Mouse (Mus musculus): Measurements from ENCODE around the gene Zfp160. TPM values are rescaled to one million over a fixed set of nuclear protein-coding genes. Genes with fewer than 3 reads are reported as not detected.
"Not testable (repeated sequence)": the region's sequence is repeated elsewhere in the genome, so short reads cannot be mapped to it uniquely, and the experiment has no call there.

Gene Zfp160
- polyA plus RNA-seq, 1 experiment from 2014 or later, result 15.2 TPM

DNA sequence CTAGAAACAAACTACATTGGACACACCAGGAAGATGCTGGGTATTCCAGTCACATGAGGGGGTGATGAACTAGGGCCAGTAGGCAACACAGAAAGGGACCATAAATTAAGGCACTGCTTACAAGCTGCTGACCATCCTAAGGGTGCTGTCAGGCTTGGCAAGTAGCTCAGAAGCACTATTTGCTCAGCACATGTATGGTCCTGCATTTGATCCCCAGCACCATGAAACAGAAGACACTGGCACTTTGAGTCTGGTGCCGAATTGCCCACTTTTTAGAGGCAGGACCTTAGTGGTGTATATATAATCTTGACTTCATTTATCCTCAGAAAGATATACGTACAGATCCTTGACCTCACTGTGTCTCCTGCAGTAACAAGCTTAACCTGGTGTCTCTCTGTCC, 62.3 kb downstream of the Zfp160 start:
- 89% methylated on average over 2 of the region's 2 CpGs for WGBS
- not testable (repeated sequence) for DNase-seq (ENCODE audit: low spot score); ATAC-seq (ENCODE audit: low read depth)

More for the DNA sequence above, 62.3 kb downstream of the Zfp160 start:
- not testable (repeated sequence) for H3K4me3 ChIP-seq (ENCODE audit: low read depth, low read length); H3K9me3 ChIP-seq (ENCODE audit: control insufficient read depth, low read length); H3K9ac ChIP-seq (ENCODE audit: low read depth, low read length); H3K4me2 ChIP-seq (ENCODE audit: low read depth, low read length); H3K27me3 ChIP-seq (replicated peaks; ENCODE audit: control insufficient read depth, insufficient read depth, low read length); H3K27ac ChIP-seq (replicated peaks; ENCODE audit: low read depth, low read length); H3K36me3 ChIP-seq (ENCODE audit: control insufficient read depth, insufficient read depth, low read length); H3K4me1 ChIP-seq (ENCODE audit: control insufficient read depth, insufficient read depth, low read length)

Other genes starting within 250 kb of the Zfp160 start
- gene Vmn1r228, start 222.7 kb upstream of the Zfp160 start, polyA plus RNA-seq (2014; fragmentation: Nextera tagmentation; extraction: Ambion mirVana), result not detected in 2 replicates
- 0.07 TPM in 1 of 2 replicates, not detected in the other for gene Vmn1r229, start 197.3 kb upstream of the Zfp160 start, polyA plus RNA-seq (2014; fragmentation: Nextera tagmentation; extraction: Ambion mirVana)
- not detected in 2 replicates for gene Vmn1r230, start 168.5 kb upstream of the Zfp160 start, polyA plus RNA-seq (2014; fragmentation: Nextera tagmentation; extraction: Ambion mirVana)
- gene Vmn1r231, start 103.8 kb upstream of the Zfp160 start, polyA plus RNA-seq (2014; fragmentation: Nextera tagmentation; extraction: Ambion mirVana), result not detected in 2 replicates
- gene Vmn1r232, start 89.2 kb upstream of the Zfp160 start, polyA plus RNA-seq (2014; fragmentation: Nextera tagmentation; extraction: Ambion mirVana), result not detected in 2 replicates
- 335 and 378 TPM in 2 replicates for gene Ppp2r1a, start 63.6 kb upstream of the Zfp160 start, polyA plus RNA-seq (2014; fragmentation: Nextera tagmentation; extraction: Ambion mirVana)
- gene Vmn1r233, start 12.4 kb upstream of the Zfp160 start, polyA plus RNA-seq (2014; fragmentation: Nextera tagmentation; extraction: Ambion mirVana), result not detected in 2 replicates
- gene Vmn1r234, start 217.2 kb downstream of the Zfp160 start, polyA plus RNA-seq (2014; fragmentation: Nextera tagmentation; extraction: Ambion mirVana), result not detected in 2 replicates
- gene Vmn1r235, start 247.5 kb downstream of the Zfp160 start, polyA plus RNA-seq (2014; fragmentation: Nextera tagmentation; extraction: Ambion mirVana), result not detected in 2 replicates

All from embryonic facial prominence, embryonic 14.5 days (tissue).